20 mouse cellular contexts compared by ENCODE assay signal in the genomic region with DNA sequence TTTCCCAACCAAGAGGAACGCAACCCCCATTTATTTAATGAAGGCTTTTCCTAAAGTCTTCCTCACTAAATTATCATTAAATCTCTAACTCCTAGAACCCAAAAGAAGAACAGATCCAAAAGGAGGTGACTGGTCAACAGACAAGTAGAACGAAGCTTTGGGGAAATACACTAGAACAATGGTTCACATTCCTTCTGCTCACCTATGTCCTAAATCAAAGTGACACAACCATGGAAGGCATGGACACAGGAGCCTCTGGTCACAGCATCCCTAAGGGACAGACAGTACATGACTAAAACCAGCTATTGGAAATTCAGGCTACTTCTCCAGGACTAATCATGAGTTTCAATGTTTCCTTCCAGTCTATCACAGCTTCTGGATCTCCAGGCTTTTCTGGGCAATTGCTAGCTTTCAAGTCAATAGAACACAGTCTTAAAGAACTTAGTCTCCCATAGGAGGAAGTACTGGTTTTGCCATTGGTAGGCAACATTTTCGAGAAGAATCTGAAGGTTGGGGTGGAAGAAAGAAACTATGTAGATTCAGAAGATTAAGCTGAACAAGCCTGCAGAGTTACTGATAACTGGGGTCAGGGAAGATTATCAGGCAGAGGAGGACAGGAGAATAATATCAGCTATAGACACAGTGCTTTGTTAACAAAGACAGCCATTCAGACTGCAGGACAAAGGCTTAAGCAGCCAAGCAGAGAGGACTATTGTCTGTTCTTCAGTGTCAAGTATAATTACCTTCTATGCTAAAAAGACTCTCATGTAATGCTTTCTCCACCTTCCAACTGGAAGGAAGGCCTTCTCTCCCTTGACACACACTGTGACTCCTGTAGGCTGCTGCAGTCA.
"Had no signal": no experiment of that assay in that cellular context is flagged by ENCODE, and none has a peak within 500 bp of the region (broad histone marks: within the 10 kb centered on the region; RNA-seq: fewer than 3 reads in every experiment).

No protein-coding gene starts in this region.

- H3K4me2 ChIP-seq: limb, embryonic 13.5 days; liver, embryonic 15.5 days; neural tube, embryonic 13.5 days; stomach, embryonic 15.5 days had no signal

- H3K4me1 ChIP-seq: limb, embryonic 10.5 days; limb, embryonic 13.5 days; liver, embryonic 15.5 days; neural tube, embryonic 13.5 days; stomach, embryonic 15.5 days had no signal

- ATAC-seq: intestine, postnatal 0 days had no signal

- DNase-seq: kidney, adult 2 months; kidney, postnatal 25 days; layer of hippocampus, adult 9-11 months; liver; lung, adult 2 months; lung, postnatal 14 days; lung, postnatal 4 days; midbrain, embryonic 14.5 days; right cerebral cortex, adult 18-20 months; right cerebral cortex, postnatal 25 days; thymus, postnatal 36 days had no signal

- H3K4me3 ChIP-seq: layer of hippocampus, adult 2 months; limb, embryonic 10.5 days; limb, embryonic 13.5 days; liver, embryonic 15.5 days; midbrain, embryonic 10.5 days; neural tube, embryonic 13.5 days; stomach, embryonic 15.5 days had no signal

- H3K9me3 ChIP-seq: limb, embryonic 10.5 days; limb, embryonic 13.5 days; liver, embryonic 15.5 days; midbrain, embryonic 10.5 days; neural tube, embryonic 13.5 days; stomach, embryonic 15.5 days had no signal

- H3K27me3 ChIP-seq: limb, embryonic 13.5 days; liver, embryonic 15.5 days; neural tube, embryonic 13.5 days; stomach, embryonic 15.5 days had no signal

- H3K36me3 ChIP-seq: limb, embryonic 10.5 days; limb, embryonic 13.5 days; liver, embryonic 15.5 days; midbrain, embryonic 10.5 days; neural tube, embryonic 13.5 days; stomach, embryonic 15.5 days had no signal

- H3K27ac ChIP-seq: kidney, postnatal 0 days; layer of hippocampus, adult 2 months; limb, embryonic 10.5 days; limb, embryonic 13.5 days; liver, embryonic 15.5 days; midbrain, embryonic 10.5 days; neural tube, embryonic 13.5 days; stomach, embryonic 15.5 days had no signal

- H3K9ac ChIP-seq: limb, embryonic 13.5 days; liver, embryonic 15.5 days; neural tube, embryonic 13.5 days; stomach, embryonic 15.5 days had no signal
